Mouse (Mus musculus): Measurements from ENCODE around the gene Olfr1225. TPM values are rescaled to one million over a fixed set of nuclear protein-coding genes. Genes with fewer than 3 reads are reported as not detected.
"Not testable (repeated sequence)": the region's sequence is repeated elsewhere in the genome, so short reads cannot be mapped to it uniquely, and the experiment has no call there.

Olfr1225 gene
- not detected in 2 replicates for polyA plus RNA-seq (2015; fragmentation: Nextera tagmentation; extraction: Ambion mirVana)

GRCm38 (mm10) chr2:89174569-89174968 is at the start of gene Olfr1225:
Gene Olfr1225 (minus strand): TSS chr2:89174669.
- no peak within 1 kb of the TSS for H3K27ac ChIP-seq (ENCODE audit: low read length)
- WGBS: 76% methylated on average over 1 of the region's 1 CpGs
- H3K27me3 ChIP-seq (replicated peaks; ENCODE audit: insufficient read depth, low read length): no peaks in the 10 kb centered on the region
- H3K4me3 ChIP-seq (ENCODE audit: low read depth, low read length): no peak within 1 kb of the TSS
- no peak for TF ChIP-seq CTCF (IDR thresholded peaks at IDR 0.05)
- H3K9me3 ChIP-seq (ENCODE audit: low read length): no peaks in the 10 kb centered on the region
- no peak within 1 kb of the TSS for H3K9ac ChIP-seq (replicated peaks; ENCODE audit: low read depth)
- no peaks in the 10 kb centered on the region for H3K4me1 ChIP-seq (ENCODE audit: insufficient read depth, low read depth, low read length)
- no peak for ATAC-seq
- H3K36me3 ChIP-seq (ENCODE audit: insufficient read depth, low read length): no peaks in the 10 kb centered on the region
- no peak within 1 kb of the TSS for H3K4me2 ChIP-seq (replicated peaks; ENCODE audit: low read depth, low read length)
- DNase-seq (ENCODE audit: low spot score): no peak

GRCm38 (mm10) chr2:89199948-89200347 is 25.5 kb upstream of the Olfr1225 start, which contains the start of gene Olfr1226:
Gene Olfr1226 (minus strand): TSS chr2:89200048.
- Histone ChIP-seq H3K27me3 (replicated peaks; ENCODE audit: insufficient read depth, low read length) (no peaks in the 10 kb centered on the region), H3K27ac (ENCODE audit: low read length) (no peak within 1 kb of the TSS), H3K9ac (replicated peaks; ENCODE audit: low read depth) (no peak within 1 kb of the TSS), H3K4me1 (ENCODE audit: insufficient read depth, low read depth, low read length) (no peaks in the 10 kb centered on the region), H3K9me3 (ENCODE audit: low read length) (no peaks in the 10 kb centered on the region), H3K4me3 (ENCODE audit: low read depth, low read length) (no peak within 1 kb of the TSS), H3K4me2 (replicated peaks; ENCODE audit: low read depth, low read length) (no peak within 1 kb of the TSS), H3K36me3 (ENCODE audit: insufficient read depth, low read length) (no peaks in the 10 kb centered on the region)
- DNase-seq (ENCODE audit: low spot score): no peak
- no peak for ATAC-seq
- 53% methylated on average over 2 of the region's 2 CpGs for WGBS
- no peak for TF ChIP-seq CTCF (IDR thresholded peaks at IDR 0.05)
- TF ChIP-seq EP300 (IDR thresholded peaks at IDR 0.05): no peak

- Histone ChIP-seq H3K4me2 (replicated peaks; ENCODE audit: low read depth, low read length) (no peak overlapping the region), H3K36me3 (ENCODE audit: insufficient read depth, low read length) (no peaks in the 10 kb centered on the region), H3K9me3 (ENCODE audit: low read length) (no peaks in the 10 kb centered on the region), H3K4me1 (ENCODE audit: insufficient read depth, low read depth, low read length) (no peaks in the 10 kb centered on the region), H3K4me3 (ENCODE audit: low read depth, low read length) (no peak overlapping the region), H3K27ac (ENCODE audit: low read length) (no peak overlapping the region), H3K27me3 (replicated peaks; ENCODE audit: insufficient read depth, low read length) (no peaks in the 10 kb centered on the region), H3K9ac (replicated peaks; ENCODE audit: low read depth) (no peak overlapping the region)
- WGBS: 76% methylated on average over 3 of the region's 3 CpGs
- no peak for TF ChIP-seq CTCF (IDR thresholded peaks at IDR 0.05)
- TF ChIP-seq EP300 (IDR thresholded peaks at IDR 0.05): no peak
- ATAC-seq (no peak), DNase-seq (ENCODE audit: low spot score) (no peak)
These were observed 22.0 kb upstream of the Olfr1225 start for GRCm38 (mm10) chr2:89196325-89196982.

- H3K4me2 ChIP-seq (replicated peaks; ENCODE audit: low read depth, low read length); H3K4me3 ChIP-seq (ENCODE audit: low read depth, low read length); H3K27me3 ChIP-seq (replicated peaks; ENCODE audit: insufficient read depth, low read length); H3K9me3 ChIP-seq (ENCODE audit: low read length); DNase-seq (ENCODE audit: low spot score); H3K27ac ChIP-seq (ENCODE audit: low read length); H3K36me3 ChIP-seq (ENCODE audit: insufficient read depth, low read length); H3K9ac ChIP-seq (replicated peaks; ENCODE audit: low read depth); ATAC-seq; H3K4me1 ChIP-seq (ENCODE audit: insufficient read depth, low read depth, low read length): not testable (repeated sequence)
- WGBS: 86% methylated on average over 4 of the region's 4 CpGs
These were observed 9.8 kb downstream of the Olfr1225 start for GRCm38 (mm10) chr2:89164711-89165110.

GRCm38 (mm10) chr2:89163991-89164390 is 10.5 kb downstream of the Olfr1225 start, which contains the start of gene Olfr1224-ps1:
Gene Olfr1224-ps1 (minus strand): TSS chr2:89164091.
- H3K27me3 ChIP-seq (replicated peaks; ENCODE audit: insufficient read depth, low read length); H3K4me2 ChIP-seq (replicated peaks; ENCODE audit: low read depth, low read length); H3K36me3 ChIP-seq (ENCODE audit: insufficient read depth, low read length); H3K4me3 ChIP-seq (ENCODE audit: low read depth, low read length); H3K27ac ChIP-seq (ENCODE audit: low read length); H3K9me3 ChIP-seq (ENCODE audit: low read length); ATAC-seq; H3K9ac ChIP-seq (replicated peaks; ENCODE audit: low read depth); DNase-seq (ENCODE audit: low spot score); H3K4me1 ChIP-seq (ENCODE audit: insufficient read depth, low read depth, low read length): not testable (repeated sequence)
- 88% methylated on average over 8 of the region's 8 CpGs for WGBS

- H3K36me3 ChIP-seq (ENCODE audit: insufficient read depth, low read length): no peaks in the 10 kb centered on the region
- no peak within 1 kb of the TSS for H3K9ac ChIP-seq (replicated peaks; ENCODE audit: low read depth)
- H3K27me3 ChIP-seq (replicated peaks; ENCODE audit: insufficient read depth, low read length): no peaks in the 10 kb centered on the region
- H3K4me1 ChIP-seq (ENCODE audit: insufficient read depth, low read depth, low read length): no peaks in the 10 kb centered on the region
- no peak within 1 kb of the TSS for H3K4me2 ChIP-seq (replicated peaks; ENCODE audit: low read depth, low read length)
- H3K27ac ChIP-seq (ENCODE audit: low read length): no peak within 1 kb of the TSS
- DNase-seq (ENCODE audit: low spot score): no peak
- no peak for ATAC-seq
- 50% methylated on average over 1 of the region's 1 CpGs for WGBS
- H3K9me3 ChIP-seq (ENCODE audit: low read length): no peaks in the 10 kb centered on the region
- H3K4me3 ChIP-seq (ENCODE audit: low read depth, low read length): no peak within 1 kb of the TSS
- TF ChIP-seq EP300 (IDR thresholded peaks at IDR 0.05) (no peak), CTCF (IDR thresholded peaks at IDR 0.05) (no peak)
These were observed 23.0 kb downstream of the Olfr1225 start, which contains the start of gene Olfr1223 for GRCm38 (mm10) chr2:89151460-89151859. Gene Olfr1223 (minus strand): TSS chr2:89151560.

Measured in lung, postnatal 0 days (tissue).